Mouse (Mus musculus): ENCODE data around the gene Satb2. TPM values are rescaled to one million over a fixed set of nuclear protein-coding genes. Genes with fewer than 3 reads are reported as not detected.

The Satb2 gene
- total and polyA plus RNA-seq, 3 experiments = not detected

GRCm38 (mm10) chr1:56806006-56806405, 172.4 kb downstream of the Satb2 start:
- no peaks in the 10 kb centered on the region for H3K36me3 ChIP-seq (ENCODE audit: control insufficient read depth in 1 of 2, insufficient read depth in 2 of 2, low read length in 2 of 2)

GRCm38 (mm10) chr1:56800611-56801010, 177.8 kb downstream of the Satb2 start:
- no peak for DNase-seq (ENCODE audit: low read depth, low spot score)
- Histone ChIP-seq H3K9ac (ENCODE audit: control insufficient read depth, low read depth, low read length, poor library complexity, severe bottlenecking) (no peak overlapping the region), H3K36me3 (ENCODE audit: control insufficient read depth in 1 of 2, insufficient read depth in 2 of 2, low read length in 2 of 2) (no peaks in the 10 kb centered on the region), H3K4me3 (ENCODE audit: control insufficient read depth in 1 of 2, insufficient read depth in 1 of 2, low read depth in 2 of 2, low read length in 2 of 2) (no peak overlapping the region), H3K79me2 (ENCODE audit: control insufficient read depth, insufficient read depth, low read length, poor library complexity) (no peaks in the 10 kb centered on the region), H3K27me3 (ENCODE audit: control insufficient read depth in 1 of 2, insufficient read depth in 2 of 2, low read length in 2 of 2) (no peaks in the 10 kb centered on the region), H3K4me1 (ENCODE audit: control insufficient read depth in 1 of 2, insufficient read depth in 2 of 2, low read length in 2 of 2) (no peaks in the 10 kb centered on the region), H3K9me3 (replicated peaks; ENCODE audit: insufficient read depth, low read length) (no peaks in the 10 kb centered on the region), H3K27ac (ENCODE audit: control insufficient read depth, low read depth, low read length) (no peak overlapping the region)
- TF ChIP-seq ZKSCAN1 (IDR thresholded peaks at IDR 0.05; ENCODE audit: low read depth, low read length) (no peak), NRF1 (IDR thresholded peaks at IDR 0.05; ENCODE audit: insufficient read depth, low read depth, low read length, poor library complexity, severe bottlenecking) (no peak), POLR2AphosphoS5 (IDR thresholded peaks at IDR 0.05; ENCODE audit: borderline replicate concordance, low read depth, low read length) (no peak), USF1 (IDR thresholded peaks at IDR 0.05; ENCODE audit: low read depth, low read length) (no peak), MYB (IDR thresholded peaks at IDR 0.05; ENCODE audit: low read depth, low read length) (no peak), POLR2A (IDR thresholded peaks at IDR 0.05; ENCODE audit: control insufficient read depth in 1 of 2, insufficient read depth in 1 of 2, low read depth in 1 of 2, low read length in 2 of 2, poor library complexity in 1 of 2) (no peak), MAZ (IDR thresholded peaks at IDR 0.05; ENCODE audit: low read depth, low read length) (no peak), TAL1 (IDR thresholded peaks at IDR 0.05; ENCODE audit: low read length) (no peak), RCOR1 (IDR thresholded peaks at IDR 0.05; ENCODE audit: low read depth, low read length) (no peak), RAD21 (IDR thresholded peaks at IDR 0.05; ENCODE audit: low read depth, low read length) (no peak), BHLHE40 (IDR thresholded peaks at IDR 0.05; ENCODE audit: borderline replicate concordance, low read depth, low read length) (no peak), E2F4 (IDR thresholded peaks at IDR 0.05; ENCODE audit: borderline replicate concordance, low read depth, low read length) (no peak), ZNF384 (IDR thresholded peaks at IDR 0.05; ENCODE audit: low read depth, low read length) (no peak), GABPA (IDR thresholded peaks at IDR 0.05; ENCODE audit: low read depth, low read length) (no peak), CTCF (IDR thresholded peaks at IDR 0.05 in 2 of 3, conservative IDR thresholded peaks at IDR 0.05 in 1 of 3; ENCODE audit: control insufficient read depth in 1 of 3, insufficient read depth in 1 of 3, low read depth in 2 of 3, low read length in 3 of 3, poor library complexity in 1 of 3, severe bottlenecking in 1 of 3) (no peak)

More at GRCm38 (mm10) chr1:56806006-56806405, 172.4 kb downstream of the Satb2 start:
- TF ChIP-seq USF1 (IDR thresholded peaks at IDR 0.05; ENCODE audit: low read depth, low read length) = no peak
- TF ChIP-seq MAZ (IDR thresholded peaks at IDR 0.05; ENCODE audit: low read depth, low read length) = no peak
- TF ChIP-seq E2F4 (IDR thresholded peaks at IDR 0.05; ENCODE audit: borderline replicate concordance, low read depth, low read length) = no peak
- no peak for TF ChIP-seq MEF2A (IDR thresholded peaks at IDR 0.05; ENCODE audit: extremely low read depth, insufficient replicate concordance, low read depth, low read length, poor library complexity, severe bottlenecking)
- Histone ChIP-seq H3K4me3 (ENCODE audit: control insufficient read depth in 1 of 2, insufficient read depth in 1 of 2, low read depth in 2 of 2, low read length in 2 of 2) (no peak overlapping the region), H3K9ac (ENCODE audit: control insufficient read depth, low read depth, low read length, poor library complexity, severe bottlenecking) (no peak overlapping the region), H3K9me3 (replicated peaks; ENCODE audit: insufficient read depth, low read length) (no peaks in the 10 kb centered on the region), H3K27ac (ENCODE audit: control insufficient read depth, low read depth, low read length) (no peak overlapping the region), H3K79me2 (ENCODE audit: control insufficient read depth, insufficient read depth, low read length, poor library complexity) (no peaks in the 10 kb centered on the region), H3K27me3 (ENCODE audit: control insufficient read depth in 1 of 2, insufficient read depth in 2 of 2, low read length in 2 of 2) (no peaks in the 10 kb centered on the region), H3K4me1 (ENCODE audit: control insufficient read depth in 1 of 2, insufficient read depth in 2 of 2, low read length in 2 of 2) (no peaks in the 10 kb centered on the region)
- DNase-seq (ENCODE audit: low read depth, low spot score) = no peak

All from MEL (cell line).